Mouse (Mus musculus) forebrain, embryonic 10.5 days (tissue): ENCODE measurements at regions not wholly inside any gene's neighbourhood (a gene's known extent, or its start where the extent isn't known, plus 50 kb on each side); places are given as distances from the start of the nearest gene placed in this dataset.

Source experiments
- DNase-seq: peaks from one replicate; pipeline ENCODE4 v3.0.0-alpha.2; 2017; ENCODE audit warnings: low spot score; ENCODE audit errors: extremely low spot score
- H3K27ac ChIP-seq: fragments of 300-500 bp; sonication (generic); 2 replicates; pipeline ENCODE4 v1.5.1; 2016; ENCODE audit warnings: mild to moderate bottlenecking
- H3K27me3 ChIP-seq: fragments of 300-500 bp; sonication (generic); 2 replicates; pipeline ENCODE4 v1.6.1; 2016; ENCODE audit warnings: mild to moderate bottlenecking; ENCODE audit not compliant: poor library complexity, severe bottlenecking
- H3K36me3 ChIP-seq: fragments of 300-500 bp; sonication (generic); replicated peaks from 2 replicates; pipeline ENCODE4 v1.6.1; 2016; ENCODE audit warnings: mild to moderate bottlenecking, moderate library complexity
- H3K4me1 ChIP-seq: fragments of 300-500 bp; sonication (generic); 2 replicates; pipeline ENCODE4 v1.6.1; 2016
- H3K4me3 ChIP-seq: fragments of 300-500 bp; sonication (generic); 2 replicates; pipeline ENCODE4 v1.5.1; 2016; ENCODE audit warnings: mild to moderate bottlenecking, moderate library complexity
- H3K9me3 ChIP-seq: fragments of 300-500 bp; sonication (generic); 2 replicates; pipeline ENCODE4 v1.6.1; 2016; ENCODE audit warnings: mild to moderate bottlenecking, moderate library complexity
- WGBS: fragments of 180-500 bp; shearing (Covaris S2); methylation state at CpG from one replicate; pipeline ENCODE4 v1.1.7; 2016; 5-methylcytosine and 5-hydroxymethylcytosine counted together

DNA sequence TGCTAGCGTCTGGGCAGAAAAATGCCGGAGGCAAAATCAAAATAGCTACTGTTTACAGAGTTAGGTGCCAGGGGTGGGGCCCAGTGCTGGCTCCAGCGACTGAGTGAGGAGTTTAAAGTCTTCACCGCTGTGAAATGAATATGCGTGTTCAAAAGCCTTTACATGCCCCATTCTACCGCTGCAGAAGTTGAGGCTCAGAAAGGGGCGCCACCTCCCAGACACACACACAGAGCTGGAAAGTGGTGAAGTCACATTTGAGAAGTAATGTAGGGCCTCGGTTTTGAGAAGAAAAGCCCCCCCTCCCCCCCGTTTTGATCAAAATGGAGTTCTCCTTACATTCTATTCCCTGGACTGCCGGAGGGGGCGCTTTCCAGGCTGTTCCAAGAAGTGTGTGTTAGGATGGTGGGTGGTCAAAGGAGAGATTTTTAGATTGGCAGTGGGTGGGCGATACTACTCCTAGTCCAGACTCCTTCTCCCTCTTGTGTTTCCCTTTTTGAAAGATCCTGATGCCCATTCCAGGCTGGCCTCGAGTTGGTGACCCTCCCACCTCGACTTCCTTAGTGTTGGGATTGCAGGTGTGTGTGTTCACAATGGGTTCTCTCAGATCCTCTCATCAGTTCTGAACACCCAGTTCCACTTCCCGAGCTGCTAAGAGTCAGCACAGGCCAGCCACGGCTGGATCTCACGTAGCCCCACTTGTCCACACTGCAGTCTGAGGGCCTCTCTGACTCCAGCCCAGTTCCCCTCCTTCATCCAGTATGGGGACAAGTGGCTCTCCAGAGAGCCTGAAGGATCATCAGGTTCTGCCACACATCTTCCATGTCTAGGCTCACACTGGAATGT, 69.3 kb upstream of the Nkd1 start:
- peak; percentile 51 for DNase-seq
- Histone ChIP-seq H3K4me3 (peak overlapping the region; percentile 29), H3K36me3 (no peaks in the 10 kb centered on the region), H3K27ac (peak overlapping the region; percentile 81), H3K9me3 (peaks cover 9% of the 10 kb centered on the region), H3K27me3 (peaks cover 96% of the 10 kb centered on the region), H3K4me1 (peaks cover 74% of the 10 kb centered on the region)
- WGBS: 16% methylated on average over 17 of the region's 17 CpGs

GRCm38 (mm10) chr8:88452501-88452847, 68.7 kb upstream of the Nkd1 start:
- no peak for DNase-seq
- H3K4me1 ChIP-seq: peaks cover 69% of the 10 kb centered on the region
- H3K36me3 ChIP-seq: no peaks in the 10 kb centered on the region
- peaks cover 90% of the 10 kb centered on the region for H3K27me3 ChIP-seq
- H3K9me3 ChIP-seq: peaks cover 12% of the 10 kb centered on the region
- 64% methylated on average over 6 of the region's 6 CpGs for WGBS
- peak overlapping the region; percentile 81 for H3K27ac ChIP-seq
- no peak overlapping the region for H3K4me3 ChIP-seq

DNA sequence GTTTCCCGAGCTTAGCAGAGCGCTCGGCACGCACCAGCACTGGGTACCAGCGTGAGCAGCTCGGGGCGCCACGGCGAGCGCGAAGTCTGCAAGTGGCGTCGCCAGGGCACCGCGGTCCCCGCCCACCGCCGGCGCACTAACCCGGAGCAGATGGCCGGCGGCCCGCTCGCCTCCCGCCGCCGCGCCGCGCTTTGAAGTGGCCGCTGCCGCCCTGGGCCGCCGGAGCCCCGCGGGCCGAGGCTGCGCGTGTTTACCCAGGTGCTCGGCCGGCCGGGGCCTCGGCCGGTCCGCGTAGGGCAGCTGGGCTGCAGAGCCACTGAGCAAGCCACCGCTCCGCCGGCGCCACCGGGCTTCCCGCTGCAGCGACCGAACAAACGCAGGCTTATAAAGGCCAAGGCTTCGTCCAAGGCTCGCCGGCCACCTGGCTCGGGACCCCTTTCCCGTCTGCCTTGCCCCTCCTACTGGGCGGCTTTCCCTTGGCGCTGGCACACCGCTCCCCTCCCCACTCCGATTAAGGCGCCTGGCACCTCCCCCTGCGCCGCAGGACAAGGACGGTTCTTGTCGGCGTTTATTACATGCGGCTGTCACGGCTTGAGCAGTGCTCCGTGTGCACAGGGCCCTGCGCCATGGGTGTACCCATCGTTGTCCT, 67.0 kb upstream of the Nkd1 start:
- peaks cover 67% of the 10 kb centered on the region for H3K4me1 ChIP-seq
- peaks cover 12% of the 10 kb centered on the region for H3K9me3 ChIP-seq
- peak overlapping the region; percentile 92 for H3K27ac ChIP-seq
- H3K27me3 ChIP-seq: peaks cover 73% of the 10 kb centered on the region
- peak; percentile 78 for DNase-seq
- WGBS: under 1% methylated on average over 73 of the region's 75 CpGs
- no peaks in the 10 kb centered on the region for H3K36me3 ChIP-seq
- H3K4me3 ChIP-seq: peak overlapping the region; percentile 63

- Histone ChIP-seq H3K27ac (peak overlapping the region; percentile 92), H3K4me3 (peak overlapping the region; percentile 63), H3K27me3 (peaks cover 66% of the 10 kb centered on the region), H3K9me3 (peaks cover 17% of the 10 kb centered on the region), H3K36me3 (no peaks in the 10 kb centered on the region), H3K4me1 (peaks cover 61% of the 10 kb centered on the region)
- 5% methylated on average over 4 of the region's 4 CpGs for WGBS
- no peak for DNase-seq
Observed at GRCm38 (mm10) chr8:88454906-88455305, 66.2 kb upstream of the Nkd1 start.

- DNase-seq: peak; percentile 68
- Histone ChIP-seq H3K4me3 (peak overlapping the region; percentile 63), H3K27me3 (peaks cover 59% of the 10 kb centered on the region), H3K36me3 (no peaks in the 10 kb centered on the region), H3K9me3 (peaks cover 21% of the 10 kb centered on the region), H3K27ac (peak overlapping the region; percentile 92), H3K4me1 (peaks cover 55% of the 10 kb centered on the region)
- WGBS: 10% methylated on average over 28 of the region's 28 CpGs
Observed at GRCm38 (mm10) chr8:88455434-88456020, 65.6 kb upstream of the Nkd1 start.

GRCm38 (mm10) chr8:88459197-88459596, 62.0 kb upstream of the Nkd1 start:
- no peak for DNase-seq
- H3K36me3 ChIP-seq: no peaks in the 10 kb centered on the region
- H3K27ac ChIP-seq: no peak overlapping the region
- peaks cover 21% of the 10 kb centered on the region for H3K4me1 ChIP-seq
- peaks cover 33% of the 10 kb centered on the region for H3K27me3 ChIP-seq
- 91% methylated on average over 2 of the region's 2 CpGs for WGBS
- no peak overlapping the region for H3K4me3 ChIP-seq
- peaks cover 23% of the 10 kb centered on the region for H3K9me3 ChIP-seq

GRCm38 (mm10) chr8:88467756-88468155, 53.4 kb upstream of the Nkd1 start:
- 69% methylated on average over 3 of the region's 3 CpGs for WGBS
- DNase-seq: no peak
- no peaks in the 10 kb centered on the region for H3K9me3 ChIP-seq
- no peaks in the 10 kb centered on the region for H3K36me3 ChIP-seq
- H3K27ac ChIP-seq: no peak overlapping the region
- peaks cover 23% of the 10 kb centered on the region for H3K4me1 ChIP-seq
- no peak overlapping the region for H3K4me3 ChIP-seq
- peaks cover 24% of the 10 kb centered on the region for H3K27me3 ChIP-seq

DNA sequence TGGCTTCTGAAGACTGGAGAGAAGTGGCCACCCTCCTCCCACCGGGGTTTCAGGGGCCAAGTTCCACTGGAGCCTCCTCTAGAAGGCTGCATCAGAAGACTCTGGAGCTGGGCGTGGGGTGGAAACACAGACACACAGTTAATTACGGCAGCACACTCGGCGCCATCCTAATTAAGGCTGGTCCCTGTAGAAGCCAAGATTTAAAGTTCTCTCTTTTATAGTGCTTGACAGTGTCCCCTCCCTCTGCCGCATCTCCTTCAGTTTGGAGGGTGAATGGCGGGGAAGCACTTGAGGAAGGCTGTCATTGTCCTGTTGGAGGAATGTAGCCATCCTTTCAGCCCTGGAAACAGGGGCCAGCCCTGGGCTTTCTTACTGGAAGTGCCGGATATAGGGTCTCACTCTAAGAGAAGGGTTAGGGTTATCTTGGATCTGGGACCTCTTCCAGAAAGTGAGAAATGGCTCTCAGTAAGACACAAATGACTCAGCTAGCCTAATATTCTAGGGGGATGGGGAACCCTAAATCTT, 50.2 kb upstream of the Nkd1 start:
- Histone ChIP-seq H3K36me3 (no peaks in the 10 kb centered on the region), H3K27ac (0 out of 2 replicates have a peak overlapping the region, but pooled peaks have one; percentile 4), H3K9me3 (no peaks in the 10 kb centered on the region), H3K4me3 (no peak overlapping the region), H3K4me1 (peaks cover 11% of the 10 kb centered on the region), H3K27me3 (peaks cover 10% of the 10 kb centered on the region)
- WGBS: 59% methylated on average over 8 of the region's 8 CpGs
- no peak for DNase-seq
